Mouse (Mus musculus) liver (tissue): ENCODE data around the gene Ccnl1.
A peak's percentile ranks its signal among the peaks of the same experiment; 100 is the strongest.

Experiments
- DNase-seq: peaks from one replicate; pipeline ENCODE4 v3.0.0-alpha.2; 2020; ENCODE audit warnings: mixed read lengths

The Ccnl1 gene

DNA sequence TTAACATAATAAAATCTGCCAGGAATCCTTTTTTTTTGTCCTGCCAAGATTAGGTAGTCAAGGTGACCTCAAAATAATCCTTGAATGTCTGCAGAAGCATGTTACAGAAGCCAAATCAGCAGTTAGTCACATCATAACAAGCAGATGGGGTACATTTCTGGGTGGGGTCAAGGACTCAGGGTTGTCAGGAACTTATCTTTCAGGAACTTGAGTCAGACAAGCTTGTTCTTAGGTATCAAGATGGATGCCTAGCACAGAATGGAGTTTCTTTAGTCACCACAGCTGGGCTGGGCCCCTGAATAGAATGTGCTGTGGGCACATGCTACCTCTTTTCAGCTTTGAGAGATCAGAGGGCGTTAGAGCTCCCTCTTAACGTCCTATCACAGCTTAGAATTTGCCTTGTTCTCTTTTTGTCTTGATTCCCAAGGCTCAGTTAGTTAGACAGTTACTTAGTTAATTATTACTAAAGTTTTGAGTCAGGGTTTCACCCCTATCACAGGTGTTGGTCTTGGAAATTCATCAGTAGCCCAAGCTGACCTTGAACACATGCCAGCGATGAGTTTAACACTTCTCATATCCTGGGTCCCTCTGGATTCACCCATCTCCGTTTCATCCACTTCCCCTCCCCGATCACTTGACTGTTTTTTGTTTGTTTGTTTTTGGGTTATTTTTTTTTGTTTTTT, 32.9 kb downstream of the Ccnl1 start:
- DNase-seq: no peak

DNA sequence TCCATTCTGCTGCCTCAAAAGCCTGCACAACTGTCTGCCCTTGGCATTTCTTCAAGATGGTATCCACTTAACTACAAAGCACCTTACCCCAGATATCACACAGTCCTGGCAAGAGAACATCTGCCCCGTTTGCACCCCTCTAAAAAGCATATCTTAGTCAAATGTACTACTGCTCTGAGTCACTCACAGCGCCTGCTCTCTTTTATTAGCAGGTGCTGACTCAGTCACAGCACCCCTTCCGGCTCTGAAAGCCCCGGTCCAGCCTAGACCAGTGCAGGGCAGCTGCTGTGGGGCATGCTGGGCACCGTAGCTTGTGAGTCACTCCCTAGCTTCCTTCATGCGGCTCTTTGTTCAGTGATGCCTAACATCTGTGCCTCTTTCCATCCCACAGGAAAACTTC, 35.6 kb downstream of the Ccnl1 start:
- no peak for DNase-seq

DNA sequence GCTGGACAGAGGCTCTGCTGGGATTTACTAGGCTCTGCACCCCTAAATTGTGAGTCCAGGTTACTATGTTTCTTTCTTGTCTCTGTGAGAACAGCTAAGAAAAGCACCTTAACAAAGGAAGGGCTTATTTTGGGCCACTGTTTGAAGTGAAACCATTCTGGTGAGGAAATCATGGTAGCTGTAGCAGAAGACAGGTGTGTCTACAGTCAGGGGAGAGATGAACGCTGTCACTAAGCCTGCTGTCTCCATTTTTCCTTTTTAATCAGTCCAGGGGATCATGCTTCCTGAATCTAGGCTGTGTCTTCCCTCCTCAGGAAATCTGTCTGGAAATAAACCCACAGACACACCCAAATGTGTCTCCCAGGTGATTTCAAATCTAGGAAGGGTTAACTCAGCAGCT, 36.4 kb downstream of the Ccnl1 start:
- DNase-seq: no peak

DNA sequence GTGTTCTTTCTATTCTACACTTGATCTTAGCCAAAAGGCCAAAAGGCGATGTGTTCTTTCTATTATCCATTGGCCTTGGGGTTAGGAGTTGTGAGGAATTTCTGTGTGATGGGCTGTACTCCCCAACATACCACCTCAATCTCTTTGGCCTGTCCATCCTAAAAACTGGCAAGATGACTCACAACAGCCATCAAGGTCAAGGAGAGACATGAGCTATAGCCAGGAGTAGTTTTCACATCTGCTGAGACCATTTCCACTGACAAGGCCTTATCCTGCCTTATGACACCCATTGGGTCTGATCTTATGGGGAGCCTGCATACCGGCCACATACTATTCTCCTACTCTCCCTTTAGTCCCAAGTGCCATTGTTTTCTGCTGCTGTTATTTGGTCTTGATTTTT, 39.0 kb downstream of the Ccnl1 start:
- DNase-seq: no peak

DNA sequence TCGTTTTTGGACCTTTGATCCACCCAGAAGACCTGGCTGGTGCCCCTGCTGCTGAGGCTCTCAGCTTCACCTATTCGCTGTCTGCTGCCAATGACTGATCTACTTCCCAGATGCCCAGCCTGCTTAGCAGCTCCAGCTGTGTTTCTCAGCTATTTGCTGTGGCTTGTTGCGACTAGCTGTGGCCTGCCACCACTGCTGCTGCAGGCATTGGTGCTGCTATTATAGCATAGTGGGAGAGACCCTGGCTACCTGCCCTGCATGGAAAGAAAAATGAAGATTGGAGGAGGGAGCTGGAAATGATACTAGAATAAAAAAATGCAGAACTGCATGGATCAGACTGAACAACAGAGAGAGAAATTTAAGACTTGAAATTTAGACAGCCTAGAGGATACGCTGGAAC, 45.1 kb downstream of the Ccnl1 start:
- no peak for DNase-seq

DNA sequence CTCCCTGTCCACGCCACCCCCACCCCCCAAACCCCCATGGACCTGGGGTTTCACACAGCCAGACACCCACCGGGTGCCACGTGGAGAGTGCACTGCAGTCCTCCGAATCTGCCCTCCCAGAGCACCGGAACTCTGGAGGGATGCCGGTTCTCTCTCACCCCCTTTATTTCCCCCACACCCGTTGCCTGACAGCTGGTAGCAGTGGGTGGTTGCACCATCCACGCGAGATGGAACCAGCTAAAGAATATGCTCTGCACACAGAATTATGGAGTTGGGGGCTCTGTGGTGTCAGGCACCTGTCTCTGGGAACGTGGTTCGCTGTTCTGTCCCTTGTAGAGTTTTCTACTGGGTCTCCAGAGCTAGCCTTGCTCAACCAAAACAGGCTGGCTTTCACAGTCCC, 45.8 kb downstream of the Ccnl1 start:
- DNase-seq: no peak

DNA sequence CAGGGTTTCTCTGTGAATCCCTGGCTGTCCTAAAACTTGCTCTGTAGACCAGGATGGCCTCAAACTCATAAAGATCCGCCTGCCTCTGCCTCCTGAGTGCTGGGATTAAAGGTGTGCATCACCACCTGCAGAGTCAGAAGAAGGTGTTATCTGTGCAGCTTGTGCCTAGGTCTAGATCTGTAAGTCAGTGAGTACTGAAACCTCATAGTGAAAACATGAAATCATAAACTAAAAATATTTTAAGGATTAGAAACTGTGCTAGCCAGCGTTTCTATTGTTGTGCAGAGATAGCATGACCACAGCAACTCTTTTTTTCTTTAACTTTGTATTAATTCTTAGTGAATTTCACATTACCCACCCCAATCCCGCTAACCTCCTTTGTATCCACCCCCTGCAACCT, 46.8 kb downstream of the Ccnl1 start:
- no peak for DNase-seq

DNA sequence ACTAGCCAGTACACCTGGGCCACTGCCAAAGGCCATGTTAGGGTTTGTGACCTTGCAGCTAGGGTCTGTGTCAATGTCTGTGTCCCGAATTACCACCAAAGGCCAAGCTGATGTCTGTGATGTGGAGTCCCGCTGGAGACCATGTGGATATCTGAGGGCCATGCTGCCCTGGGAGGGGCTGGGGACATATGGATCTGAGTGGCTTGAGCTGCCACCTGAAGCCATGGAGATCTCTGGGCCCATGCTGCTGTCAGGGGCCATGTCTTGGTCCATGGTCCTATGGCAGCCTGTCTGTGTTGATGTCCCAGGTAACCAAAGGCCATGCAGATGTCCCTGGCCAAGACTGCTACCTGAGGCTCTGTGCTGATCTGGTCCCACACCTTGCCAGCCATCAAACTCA, 48.6 kb downstream of the Ccnl1 start:
- DNase-seq: no peak

DNA sequence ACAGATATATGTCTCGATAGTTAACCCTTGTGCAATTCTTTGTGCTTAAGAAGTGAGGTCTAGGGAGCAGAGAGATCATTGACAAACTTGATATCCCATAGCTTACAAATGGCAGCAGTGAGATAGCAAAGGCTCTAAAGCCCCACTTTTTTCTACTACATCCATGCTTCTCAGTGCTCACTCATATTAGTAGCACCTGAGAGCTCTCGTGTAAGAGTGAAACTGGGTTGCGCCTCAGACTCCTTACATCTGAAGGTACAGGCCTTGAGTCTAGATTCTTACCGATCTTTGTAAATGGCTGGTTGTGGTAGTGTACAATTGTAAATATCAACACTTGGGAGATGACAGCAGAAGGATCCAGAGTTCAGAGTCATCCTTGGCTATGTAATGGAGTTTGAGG, 50.5 kb downstream of the Ccnl1 start:
- DNase-seq: no peak

DNA sequence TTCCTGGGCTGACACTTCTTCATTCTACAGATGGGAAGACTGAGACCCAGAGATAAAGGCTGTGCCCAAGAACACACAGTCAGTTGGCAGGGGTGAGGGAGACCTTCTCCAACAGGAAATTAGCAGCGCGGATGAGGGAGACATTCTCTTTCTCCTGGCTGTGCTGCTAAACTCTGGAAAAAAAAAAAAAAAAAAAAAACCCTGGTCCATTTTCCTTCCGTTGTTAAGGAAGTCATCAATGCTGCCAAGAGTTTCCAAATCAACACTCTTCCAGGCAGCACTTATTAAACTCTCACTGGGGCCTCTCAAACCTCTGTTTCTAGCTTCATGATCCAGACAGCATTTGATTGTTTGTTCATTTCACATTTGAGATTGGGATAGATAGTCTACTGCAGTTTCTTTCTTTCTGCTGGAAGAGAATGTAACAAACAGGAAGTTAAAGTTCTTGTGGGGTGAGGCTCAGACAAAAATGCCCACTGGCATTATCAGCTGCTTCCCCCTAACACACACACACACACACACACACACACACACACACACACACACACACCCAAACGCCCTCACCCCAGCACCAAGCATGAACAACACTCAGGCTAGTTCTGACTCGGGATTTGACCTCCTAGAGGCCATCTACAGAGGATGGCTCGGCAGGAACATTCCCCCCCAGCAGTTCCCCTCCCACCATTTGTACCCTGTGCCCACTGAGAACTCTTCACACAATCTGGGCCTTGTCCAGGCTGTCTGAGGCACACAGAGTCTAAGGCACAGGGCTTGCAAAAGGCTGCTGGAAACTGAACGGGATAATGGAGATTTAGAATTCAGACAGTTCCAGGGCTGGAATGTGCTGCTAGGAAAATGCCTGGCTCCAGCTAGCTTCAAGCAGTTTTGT, 52.5 kb downstream of the Ccnl1 start:
- DNase-seq: no peak

DNA sequence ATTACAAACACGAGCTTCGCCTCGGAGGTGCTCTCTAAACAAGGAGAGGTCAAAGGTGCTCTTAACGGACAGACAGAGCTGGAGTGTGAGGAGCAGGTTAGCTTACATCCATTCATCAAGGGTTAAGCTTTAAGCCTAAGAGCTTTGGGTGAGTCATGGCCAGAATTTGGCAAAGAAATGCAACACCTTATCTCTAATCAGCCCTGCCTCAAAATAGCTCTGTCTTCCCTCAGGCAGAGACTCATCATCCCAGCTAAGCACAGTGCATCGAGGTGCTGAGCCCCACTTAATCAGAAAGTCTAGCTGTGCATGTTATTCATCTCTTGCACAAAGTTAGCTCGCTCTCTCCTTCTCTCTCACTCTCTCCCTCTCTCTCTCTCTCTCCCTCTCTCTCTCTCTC, 53.3 kb downstream of the Ccnl1 start:
- no peak for DNase-seq

DNA sequence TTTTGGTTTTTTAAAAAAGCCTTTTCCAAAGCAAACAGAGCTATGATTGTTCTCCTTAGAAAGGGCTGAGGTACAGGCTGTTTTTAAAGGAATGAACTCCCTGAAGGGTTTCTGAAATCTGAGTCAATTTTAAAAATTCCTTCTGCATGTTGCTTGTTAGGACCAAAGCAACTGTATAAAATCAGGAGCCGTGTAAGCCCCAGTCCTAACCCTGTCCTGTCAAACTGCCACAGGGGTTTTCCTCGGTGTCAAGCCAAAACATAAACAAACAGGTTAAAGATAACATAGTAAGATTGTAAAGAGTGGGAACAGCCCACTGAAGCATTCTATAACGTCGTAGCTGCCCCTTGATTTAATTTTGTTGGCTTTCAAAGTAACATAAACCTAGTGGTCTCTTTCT, 53.9 kb downstream of the Ccnl1 start:
- no peak for DNase-seq

DNA sequence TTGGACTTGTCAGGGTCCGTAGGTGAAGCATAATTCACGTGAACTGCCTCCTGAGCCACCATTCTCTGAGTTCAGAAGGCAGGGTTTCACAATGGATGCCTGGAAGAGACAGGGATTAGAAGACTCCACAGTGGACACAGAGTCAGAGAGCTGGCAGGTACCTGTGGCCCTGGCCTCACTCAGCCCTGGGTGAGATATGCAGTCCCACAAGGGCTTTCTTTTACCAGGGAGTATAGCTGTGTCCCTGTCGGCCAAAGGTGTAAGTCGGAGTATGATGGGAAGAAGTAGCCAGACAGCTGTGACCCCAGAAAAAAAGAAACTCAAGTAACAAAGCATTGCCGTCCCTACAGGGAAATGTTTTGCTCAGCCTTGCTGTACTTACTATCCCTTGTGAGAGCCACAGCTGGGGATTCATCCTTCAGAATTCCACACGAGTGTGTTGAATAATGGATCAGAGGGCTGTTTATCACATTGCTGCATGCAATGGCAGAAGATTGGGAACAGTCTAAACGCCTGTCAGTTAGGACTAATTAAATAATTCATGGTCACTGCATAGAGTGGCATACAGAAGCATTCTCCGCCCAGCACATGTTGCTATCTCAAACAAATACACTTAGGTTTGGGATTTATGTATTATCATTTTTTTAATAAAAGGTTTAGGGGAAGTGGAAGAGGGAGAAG, 59.3 kb downstream of the Ccnl1 start:
- DNase-seq: no peak

DNA sequence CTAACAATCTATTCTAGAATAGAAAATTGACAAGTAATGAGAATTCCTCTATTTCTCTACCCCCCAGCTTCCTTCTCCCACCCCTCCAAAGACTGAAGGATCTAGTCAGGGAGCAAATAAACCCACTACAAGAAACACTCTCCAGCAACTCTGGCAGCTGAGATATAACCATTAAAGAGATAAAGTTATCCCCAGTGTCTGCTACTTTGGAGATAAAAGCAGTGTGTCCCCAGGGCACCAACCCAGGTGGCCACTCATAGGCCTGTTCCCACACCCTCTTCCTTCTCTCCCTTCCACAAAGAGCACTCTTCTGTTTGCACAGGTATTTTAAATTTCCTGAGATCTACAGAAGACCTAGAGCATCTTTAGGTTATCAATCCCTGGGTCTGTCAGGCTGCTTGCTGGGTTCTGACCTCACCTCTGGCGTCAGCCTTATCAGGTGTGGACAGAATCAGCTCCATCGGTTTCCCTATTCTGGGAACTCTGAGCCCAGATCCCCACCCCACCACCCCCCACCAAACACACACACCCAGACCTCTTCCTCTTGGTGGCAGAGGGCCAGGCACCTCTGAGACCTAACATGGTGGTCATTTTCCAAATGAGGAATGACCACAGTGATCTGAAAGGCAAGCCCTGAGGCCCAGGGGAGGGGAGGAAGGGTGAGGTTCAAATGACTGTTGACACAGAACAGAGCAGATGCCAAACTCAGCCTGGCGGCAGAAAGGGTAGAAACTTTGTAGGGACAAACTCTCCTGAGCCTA, 60.6 kb downstream of the Ccnl1 start:
- peak; percentile 30 for DNase-seq
